Mouse (Mus musculus) myocyte (in vitro differentiated cells): Measurements from ENCODE around the gene Mbd5.

Experiments used
- CEBPB ChIP-seq: IDR thresholded peaks from 2 replicates; pipeline ENCODE4 v1.6.1; 2011; ENCODE audit warnings: mild to moderate bottlenecking, moderate library complexity; ENCODE audit not compliant: poor library complexity, insufficient read depth, severe bottlenecking
- MAX ChIP-seq: IDR thresholded peaks from one replicate; pipeline ENCODE4 v1.6.1; 2011; ENCODE audit warnings: low read depth, mild to moderate bottlenecking, control low read depth
- MYOD1 ChIP-seq, 3 experiments: IDR thresholded peaks; one replicate each; pipeline ENCODE4 v1.6.1; 2011; ENCODE audit warnings: control low read depth in 2 of 3, low read depth in 2 of 3, mild to moderate bottlenecking in 2 of 3, moderate library complexity in 1 of 3; ENCODE audit not compliant: insufficient read length in 2 of 3, control insufficient read depth in 1 of 3
- MYOG ChIP-seq, 3 experiments: IDR thresholded peaks; one replicate each; pipeline ENCODE4 v1.6.1; 2011; ENCODE audit warnings: control low read depth in 2 of 3, low read depth in 2 of 3, mild to moderate bottlenecking in 2 of 3; ENCODE audit not compliant: insufficient read length in 2 of 3, control insufficient read depth in 1 of 3, insufficient read depth in 1 of 3
- POLR2A ChIP-seq: IDR thresholded peaks from one replicate; pipeline ENCODE4 v1.6.1; 2011; ENCODE audit warnings: low read depth, mild to moderate bottlenecking, control low read depth, moderate library complexity; ENCODE audit not compliant: insufficient read length
- POLR2AphosphoS2 ChIP-seq: IDR thresholded peaks from one replicate; pipeline ENCODE4 v1.6.1; 2011; ENCODE audit warnings: low read depth, control low read depth; ENCODE audit not compliant: insufficient read length
- REST ChIP-seq: IDR thresholded peaks from one replicate; pipeline ENCODE4 v1.6.1; 2011; ENCODE audit warnings: mild to moderate bottlenecking, control low read depth, moderate library complexity; ENCODE audit not compliant: insufficient read depth, insufficient read length
- TCF12 ChIP-seq: IDR thresholded peaks from one replicate; pipeline ENCODE4 v1.6.1; 2011; ENCODE audit warnings: mild to moderate bottlenecking, control low read depth; ENCODE audit not compliant: poor library complexity, insufficient read depth, severe bottlenecking
- TCF3 ChIP-seq: IDR thresholded peaks from one replicate; pipeline ENCODE4 v1.6.1; 2011; ENCODE audit warnings: low read depth, control low read depth; ENCODE audit not compliant: insufficient read length
- USF1 ChIP-seq: IDR thresholded peaks from one replicate; pipeline ENCODE4 v1.6.1; 2011; ENCODE audit warnings: low read depth, mild to moderate bottlenecking, control low read depth, moderate library complexity

DNA sequence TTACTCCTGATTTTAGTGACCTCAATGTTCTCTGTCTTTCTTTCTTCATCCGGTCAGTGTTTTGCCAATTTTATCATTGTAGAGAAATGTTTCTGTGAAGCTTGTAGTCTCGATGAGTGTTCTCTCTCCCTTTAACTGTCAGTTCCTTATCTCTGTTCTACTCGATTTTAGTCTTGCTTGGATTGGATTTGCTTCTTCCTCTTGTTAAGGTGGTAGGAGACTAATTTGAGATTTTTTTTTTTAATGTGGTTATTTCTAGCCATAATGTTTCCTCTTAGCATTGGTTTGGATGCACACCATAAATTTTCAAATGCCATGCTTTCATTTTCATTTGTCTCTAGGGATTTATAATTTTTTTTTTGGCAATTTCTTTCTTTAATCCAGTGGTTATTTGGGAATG lies 29.6 kb downstream of the Mbd5 start:
- TF ChIP-seq POLR2A (no peak), CEBPB (no peak), TCF12 (no peak), MAX (no peak), USF1 (no peak), MYOG (IDR thresholded peaks at IDR 0.05; ENCODE audit: control insufficient read depth in 1 of 3, insufficient read depth in 1 of 3, insufficient read length in 2 of 3, low read depth in 2 of 3) (no peak), MYOD1 (IDR thresholded peaks at IDR 0.05; ENCODE audit: control insufficient read depth in 1 of 3, insufficient read length in 2 of 3, low read depth in 2 of 3) (no peak), POLR2AphosphoS2 (no peak), TCF3 (no peak), REST (no peak)
